Mouse (Mus musculus) kidney, adult 11 months (tissue): ENCODE data around the gene Marc1.

Experiments used
- DNase-seq: peaks from one replicate; pipeline ENCODE4 v3.0.0; 2022

The Marc1 gene

DNA sequence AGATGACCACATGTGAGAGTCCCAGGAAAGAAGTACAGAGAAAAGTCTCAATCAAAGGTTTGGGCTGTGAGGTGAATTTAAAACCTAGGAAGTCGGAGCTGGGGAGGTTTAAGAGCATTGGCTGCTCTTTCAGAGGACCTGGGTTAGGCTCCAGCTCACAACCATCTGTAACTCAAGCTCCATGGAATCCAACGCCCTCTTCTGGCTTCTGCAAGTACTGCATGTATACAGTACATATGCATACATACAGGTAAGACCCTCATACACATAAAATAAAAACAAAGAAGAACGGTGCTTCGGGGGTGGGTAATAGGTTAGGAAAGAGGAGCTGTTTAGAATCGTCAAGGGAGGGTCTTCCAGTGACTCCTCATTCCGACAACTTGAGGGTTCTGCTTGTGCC, 6.7 kb upstream of the Marc1 start:
- no peak for DNase-seq

DNA sequence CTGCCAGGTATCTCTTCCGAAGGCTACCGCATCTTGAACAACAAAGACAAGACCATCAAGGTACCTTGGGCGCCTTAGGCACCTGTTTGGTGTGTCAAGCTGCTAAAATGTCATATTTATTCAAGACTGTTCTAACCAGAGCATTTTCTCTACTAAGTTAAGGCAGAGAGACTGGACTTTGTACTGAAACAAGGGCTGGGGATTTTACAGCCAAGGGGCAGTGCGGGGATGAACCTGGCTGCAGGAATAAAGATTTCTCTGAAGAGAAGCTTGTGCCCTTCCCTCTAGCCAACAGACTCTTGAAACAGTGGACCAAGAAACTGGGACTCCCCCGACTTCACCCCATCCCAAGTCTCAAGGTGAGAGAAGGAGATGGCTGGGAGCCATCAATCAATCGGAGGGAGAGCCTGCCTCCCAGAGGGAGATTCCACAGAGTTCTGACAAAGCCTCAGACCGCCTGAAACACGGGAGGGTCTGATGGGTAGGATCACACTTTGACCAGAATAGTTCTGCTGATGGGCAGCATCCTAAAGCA, 670 bp upstream of the Marc1 start:
- peak; percentile 53 for DNase-seq

DNA sequence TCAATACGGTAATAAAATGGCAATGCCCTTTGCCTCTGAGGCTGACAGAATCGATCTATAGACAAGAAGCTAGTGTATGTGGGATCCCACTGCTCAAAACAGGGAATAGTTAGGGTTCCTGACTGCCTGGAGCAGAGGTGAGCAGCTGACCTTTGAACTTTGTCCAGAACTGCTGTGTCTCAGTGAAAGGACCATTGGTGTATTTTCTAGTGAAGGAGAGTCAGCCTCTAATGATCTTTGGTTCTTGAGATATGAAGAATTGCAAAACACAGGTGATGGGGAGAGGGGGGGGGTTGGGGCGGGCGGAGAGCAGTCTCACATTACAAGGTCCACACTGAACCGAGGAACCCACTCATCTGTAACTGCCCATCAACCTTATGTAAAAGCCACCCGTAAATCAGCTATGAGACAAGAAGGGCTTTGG, 1.5 kb downstream of the Marc1 start:
- DNase-seq = no peak

DNA sequence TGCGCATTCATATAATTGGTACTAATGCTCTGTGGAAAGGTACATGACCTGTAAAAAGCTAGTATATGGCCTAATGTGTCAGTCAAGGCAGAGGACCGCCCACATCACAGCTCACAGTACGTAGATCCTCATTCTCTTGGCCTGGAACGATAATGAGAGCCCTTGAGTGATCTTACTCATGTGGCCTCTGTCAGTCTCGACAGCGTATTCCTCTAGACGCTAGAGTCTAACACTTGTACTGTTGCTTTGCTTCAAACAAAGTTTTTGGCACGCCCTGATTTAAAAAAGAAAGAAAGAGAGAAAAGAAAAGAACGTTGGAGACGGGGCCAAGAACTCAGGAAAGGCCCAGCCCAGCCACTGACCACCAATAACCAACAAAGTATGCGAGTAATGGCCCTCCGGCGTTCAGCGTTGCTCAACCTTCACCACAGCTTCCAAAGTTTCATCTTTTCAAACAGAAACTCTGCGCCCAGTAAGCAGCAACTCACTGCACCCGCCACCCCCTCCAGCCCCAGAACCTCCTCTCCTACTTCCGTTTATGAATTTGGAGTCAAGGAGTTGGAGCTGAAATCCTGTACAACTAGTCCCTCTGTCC, 2.6 kb downstream of the Marc1 start:
- DNase-seq = no peak

DNA sequence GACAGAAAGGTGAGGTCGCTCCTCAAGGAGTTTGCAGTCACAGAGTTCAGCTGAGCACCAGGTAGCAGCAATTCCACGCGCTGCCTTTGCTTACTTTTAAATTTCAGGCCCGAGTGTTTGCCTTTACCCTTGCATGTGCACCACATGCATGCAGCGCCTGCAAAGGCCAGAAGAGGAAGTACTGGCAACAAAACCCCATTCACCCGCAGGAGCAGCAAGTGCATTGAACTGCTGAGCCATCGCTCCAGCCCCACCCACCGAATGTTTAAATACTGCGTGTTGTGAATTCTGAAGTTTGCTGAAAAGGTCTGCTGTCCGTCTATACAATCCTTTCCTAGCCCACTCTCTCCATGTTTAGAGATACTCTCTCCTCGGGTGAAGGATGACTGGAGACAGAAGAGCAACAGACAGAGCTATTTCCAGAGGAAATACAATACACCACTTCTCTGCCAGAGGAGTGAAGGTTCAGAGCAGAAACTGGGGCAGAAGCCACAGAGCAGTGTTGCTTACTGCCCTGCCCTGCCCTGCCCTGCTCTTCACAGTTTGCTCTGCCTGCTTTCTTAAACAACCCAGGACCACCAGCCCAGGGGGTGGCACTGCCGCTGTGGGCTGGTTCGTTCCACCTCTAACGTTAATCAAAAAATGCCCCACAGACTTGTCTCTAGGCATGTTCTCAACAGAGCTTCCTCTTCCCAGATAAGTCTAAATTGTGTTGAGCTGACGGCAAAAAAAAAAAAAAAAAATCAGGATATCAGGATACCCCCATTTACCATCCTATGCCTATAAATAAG, 3.3 kb downstream of the Marc1 start:
- no peak for DNase-seq

DNA sequence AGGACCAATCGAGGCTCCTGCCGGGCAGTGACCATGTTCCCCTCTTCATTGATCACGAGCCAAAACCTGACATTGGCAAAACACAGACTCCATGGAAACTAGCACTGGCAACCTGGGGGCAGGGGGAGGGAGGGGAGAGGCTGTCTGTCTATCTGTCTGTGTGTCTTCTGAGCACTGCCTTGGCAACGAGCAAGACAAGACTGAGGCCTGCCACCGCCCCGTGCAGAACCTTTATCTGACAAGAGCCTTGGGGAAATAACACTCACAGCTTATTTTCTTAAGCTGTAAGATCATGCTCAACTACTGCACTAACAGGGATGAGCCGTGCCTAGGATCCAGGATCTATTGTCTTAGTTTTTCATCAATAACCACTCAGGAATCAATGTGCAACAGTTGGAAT, 4.0 kb downstream of the Marc1 start:
- DNase-seq = no peak

DNA sequence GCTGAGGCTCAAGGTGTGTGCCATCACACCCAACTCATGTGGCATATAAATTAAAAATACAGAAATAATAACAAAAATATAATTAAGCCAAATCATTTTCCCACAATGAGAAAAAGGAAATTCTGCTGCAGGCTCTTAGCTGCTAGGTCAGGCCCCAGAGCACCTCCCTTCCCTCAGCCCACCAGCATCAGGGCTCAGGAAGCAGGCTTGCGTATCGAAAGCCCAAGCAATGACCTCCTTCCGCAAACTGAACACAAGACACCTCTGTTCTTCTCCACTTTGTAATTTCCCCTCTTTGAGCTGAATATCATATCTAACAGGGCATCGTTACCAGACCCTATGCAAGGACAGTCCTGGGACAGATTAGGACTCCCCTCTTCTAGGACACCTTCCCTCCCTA, 5.4 kb downstream of the Marc1 start:
- no peak for DNase-seq

DNA sequence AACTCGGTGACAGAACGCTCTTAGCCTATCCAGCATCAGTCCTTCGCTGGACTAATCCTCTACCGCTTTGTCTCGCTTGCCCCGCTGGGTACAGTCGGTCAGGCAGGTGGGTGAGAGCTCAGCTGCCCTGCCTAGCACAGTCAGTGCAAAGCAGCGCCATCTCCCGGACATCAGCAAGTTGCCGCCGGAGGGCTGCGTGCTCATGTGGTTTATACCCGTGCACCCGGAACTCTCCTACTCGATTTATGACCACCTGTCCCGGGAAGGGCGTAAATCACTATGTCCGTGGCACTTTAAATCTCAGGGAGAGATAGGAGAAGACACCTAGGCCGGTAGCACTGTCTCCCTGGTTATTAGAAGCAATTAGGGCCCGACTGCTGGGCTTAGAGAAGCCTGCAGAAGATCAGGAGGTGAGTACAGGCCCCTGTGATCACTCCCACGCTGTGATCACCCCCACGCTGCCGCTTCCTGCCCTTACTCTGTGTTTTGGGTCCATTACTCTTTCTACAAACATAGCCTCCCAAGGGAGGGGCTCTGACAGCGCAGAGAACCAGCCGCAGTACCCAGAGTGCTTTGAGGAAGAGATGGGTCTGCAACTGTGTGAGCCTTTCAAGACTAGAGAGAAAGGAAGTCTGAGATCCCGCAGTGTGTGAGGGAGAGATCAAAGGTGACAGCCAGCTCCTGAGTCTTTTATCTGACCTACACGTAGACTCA, 17.8 kb downstream of the Marc1 start:
- DNase-seq = peak; percentile 29

DNA sequence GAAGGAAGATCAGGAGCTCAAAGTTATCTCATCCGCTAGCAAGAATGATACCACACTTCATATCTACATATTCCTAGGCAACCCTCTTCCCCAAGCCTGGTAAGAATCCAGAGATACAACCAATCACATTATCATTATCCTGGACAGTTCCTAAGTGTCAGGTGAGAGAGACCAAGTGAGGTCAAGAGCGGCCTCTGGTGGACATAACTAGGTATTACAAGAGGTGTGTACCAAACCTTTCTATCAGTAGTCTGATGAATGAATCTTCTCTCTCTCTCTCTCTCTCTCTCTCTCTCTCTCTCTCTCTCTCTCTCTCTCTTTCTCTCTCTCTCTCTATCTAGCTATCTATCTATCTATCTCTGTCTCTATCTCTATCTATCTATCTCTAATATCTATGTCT, 20.0 kb downstream of the Marc1 start:
- DNase-seq = no peak

DNA sequence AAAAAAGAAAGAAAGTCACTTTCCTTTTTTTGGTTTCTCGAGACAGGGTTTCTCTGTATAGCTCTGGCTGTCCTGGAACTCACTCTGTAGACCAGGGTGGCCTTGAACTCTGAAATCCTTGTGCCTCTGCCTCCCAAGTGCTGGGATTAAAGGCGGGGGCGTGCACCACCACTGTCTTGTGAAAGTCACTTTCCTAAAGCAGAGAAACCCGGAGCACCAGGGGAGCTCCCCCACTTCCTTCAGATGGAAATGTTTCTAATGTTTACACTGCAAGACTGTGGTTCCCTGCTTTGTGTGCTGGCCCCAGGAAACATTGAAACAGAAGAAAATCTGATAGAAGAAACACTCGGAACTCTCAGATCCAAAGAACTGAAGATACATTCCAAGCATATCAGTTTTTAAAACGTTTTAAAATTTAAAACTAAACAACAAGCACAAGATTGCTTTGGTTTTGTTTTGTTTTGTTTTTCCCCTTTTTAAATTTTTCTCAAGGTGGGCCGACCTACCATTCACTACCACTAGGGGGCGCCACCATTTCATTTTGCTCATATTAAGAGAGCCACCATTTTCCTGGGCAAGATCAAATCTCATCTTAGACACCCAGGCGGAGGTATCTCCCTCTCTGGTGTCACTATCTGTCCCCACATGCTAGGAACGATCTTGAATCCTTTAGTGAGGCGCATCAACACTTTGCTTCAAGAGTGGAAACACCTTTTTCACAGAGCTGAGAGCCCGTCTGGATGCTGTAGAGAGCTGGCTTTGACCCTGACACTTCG, 24.5 kb downstream of the Marc1 start:
- no peak for DNase-seq

DNA sequence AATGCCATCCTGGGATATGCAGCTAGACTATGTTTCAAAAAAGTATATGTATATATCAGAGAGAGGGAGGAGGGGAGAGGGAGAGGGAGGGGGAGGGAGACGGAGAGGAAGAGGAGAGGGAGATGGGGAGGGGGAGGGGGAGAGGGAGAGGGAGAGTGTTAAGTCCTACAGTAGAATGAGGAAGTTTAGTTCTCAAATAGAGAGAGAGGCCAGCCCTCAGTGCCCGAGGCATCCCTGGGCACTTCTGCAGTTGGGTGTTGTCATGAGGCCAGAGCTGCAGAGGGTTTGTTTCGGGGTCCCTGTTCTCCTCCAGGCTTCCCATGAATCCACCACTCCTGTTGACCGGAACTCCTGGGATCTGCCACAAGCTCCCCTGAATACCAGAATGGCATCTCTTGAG, 27.5 kb downstream of the Marc1 start:
- no peak for DNase-seq

DNA sequence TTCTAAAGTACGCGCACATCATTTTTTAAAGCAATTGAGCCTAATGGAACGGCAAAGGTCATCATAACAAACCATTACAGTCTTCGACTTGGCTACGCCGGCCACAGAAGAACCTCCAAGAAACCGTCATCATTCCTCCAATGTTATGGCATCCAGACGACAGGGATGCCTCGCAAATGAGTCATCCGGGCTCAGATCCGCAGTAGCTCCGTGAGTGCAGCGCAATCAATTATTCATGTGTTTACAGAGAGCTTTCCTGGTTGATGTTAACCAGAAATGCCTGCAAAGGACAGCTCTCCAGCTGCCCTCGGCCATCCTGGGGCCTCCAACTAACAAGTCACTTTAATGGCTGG, 29.0 kb downstream of the Marc1 start:
- DNase-seq = peak; percentile 11

DNA sequence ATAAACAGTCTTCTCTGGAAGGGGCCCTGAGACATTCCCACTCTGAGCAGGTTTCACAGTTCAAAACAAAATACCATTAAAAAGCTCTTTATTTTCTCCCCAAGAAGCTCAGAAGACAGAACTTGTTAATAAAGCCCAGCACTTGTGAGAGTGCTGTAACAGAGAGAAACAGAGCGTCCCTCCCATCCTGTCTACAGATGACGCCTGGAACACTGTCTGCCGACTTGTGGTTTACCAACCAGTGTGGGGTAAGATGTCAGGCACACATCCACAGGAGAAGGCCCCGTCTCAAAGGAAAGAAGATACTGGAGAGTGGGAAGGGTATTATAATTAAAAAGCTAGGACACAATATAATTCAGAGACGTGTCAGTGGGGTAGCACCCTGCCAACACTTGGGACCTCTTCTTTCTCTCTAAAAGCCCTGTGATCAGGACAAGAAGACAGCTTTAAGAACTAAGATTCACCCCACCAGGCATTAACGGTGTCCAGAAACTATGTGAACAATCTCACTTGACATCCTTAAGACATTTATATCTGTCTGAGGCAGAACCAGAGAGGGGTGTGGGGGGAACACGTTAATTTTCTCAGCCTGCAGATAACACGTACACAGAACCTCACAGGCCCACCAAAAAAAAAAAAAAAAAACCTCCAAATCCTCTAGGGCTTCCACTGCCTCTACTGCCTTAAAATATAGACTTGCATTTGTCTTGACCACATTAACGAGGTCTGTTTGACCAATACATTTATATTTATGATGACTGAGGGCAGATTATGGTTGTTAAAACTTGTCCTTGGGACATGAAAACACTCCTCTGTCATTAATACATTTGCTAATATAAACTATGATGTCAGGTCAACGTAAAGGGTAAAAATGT, 29.6 kb downstream of the Marc1 start:
- no peak for DNase-seq

DNA sequence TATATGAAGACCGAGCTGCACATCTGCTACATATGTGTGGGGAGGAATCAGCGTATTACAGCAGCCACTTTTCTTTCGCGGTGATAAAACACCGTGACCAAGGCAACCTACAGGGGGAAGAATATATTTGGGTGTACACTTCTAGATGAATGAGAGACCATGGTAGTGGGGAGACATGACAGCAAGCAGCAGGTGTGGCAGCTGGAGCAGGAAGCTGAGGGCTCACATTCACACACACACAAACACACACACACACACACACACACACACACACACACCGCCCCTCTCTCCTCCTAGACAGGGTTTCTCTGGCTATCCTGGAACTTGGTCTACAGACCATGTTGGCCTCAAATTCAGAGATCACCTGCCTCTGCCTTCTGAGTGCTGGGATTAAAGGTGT, 33.0 kb downstream of the Marc1 start:
- no peak for DNase-seq

DNA sequence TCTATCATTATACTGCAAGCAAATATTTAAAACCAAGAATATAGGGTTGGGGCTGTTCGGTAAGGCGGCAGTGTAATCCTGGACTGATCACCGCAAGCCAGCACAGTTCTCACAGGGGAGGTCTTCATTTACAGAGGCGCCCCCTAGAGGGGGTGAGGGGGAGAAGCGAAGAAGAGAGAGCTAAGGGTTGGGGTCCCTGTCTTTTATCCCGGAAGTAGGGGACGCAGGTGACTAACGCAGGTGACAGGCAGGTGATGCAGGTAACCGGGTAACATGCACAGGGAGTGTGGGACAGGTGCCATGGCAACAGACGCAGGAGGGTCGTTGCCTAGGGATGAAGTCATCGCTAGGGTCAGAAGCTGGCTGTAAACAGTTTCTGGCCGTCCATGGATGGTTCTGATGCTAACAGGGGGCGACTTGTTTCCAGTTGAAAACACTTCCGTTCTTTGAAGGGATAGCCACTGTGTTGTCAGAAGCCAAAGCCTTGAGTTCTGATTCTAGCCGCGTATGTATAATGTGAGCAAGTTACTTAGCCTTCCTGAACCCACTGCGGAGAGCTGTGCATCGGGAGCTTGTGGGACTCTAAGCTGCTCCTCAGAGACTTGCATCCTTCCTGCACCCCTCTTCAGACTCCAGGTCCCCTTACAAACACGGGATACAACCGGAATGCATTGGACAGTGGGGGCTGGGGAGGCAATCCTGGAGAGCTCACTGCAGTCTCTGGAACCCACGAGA, 33.9 kb downstream of the Marc1 start:
- no peak for DNase-seq

DNA sequence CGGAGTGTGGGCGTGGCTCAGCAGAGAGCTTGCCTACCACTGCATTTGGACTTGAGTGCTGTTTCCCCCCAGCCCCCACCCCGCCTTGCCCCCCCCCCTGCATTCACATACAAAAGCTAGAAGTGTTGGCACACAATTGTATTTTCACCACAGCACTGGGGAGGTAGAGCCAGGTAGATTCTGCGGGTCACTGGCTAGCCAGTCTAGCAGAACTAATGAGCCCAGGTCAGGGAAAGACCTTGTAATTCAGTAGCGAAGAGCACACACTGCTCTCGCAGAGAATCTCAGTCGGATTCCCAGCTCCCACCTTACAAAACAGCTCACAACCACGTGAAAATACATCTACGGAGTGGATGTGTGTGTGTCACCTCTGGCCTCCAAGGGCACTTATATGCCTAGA, 35.8 kb downstream of the Marc1 start:
- peak; percentile 21 for DNase-seq

DNA sequence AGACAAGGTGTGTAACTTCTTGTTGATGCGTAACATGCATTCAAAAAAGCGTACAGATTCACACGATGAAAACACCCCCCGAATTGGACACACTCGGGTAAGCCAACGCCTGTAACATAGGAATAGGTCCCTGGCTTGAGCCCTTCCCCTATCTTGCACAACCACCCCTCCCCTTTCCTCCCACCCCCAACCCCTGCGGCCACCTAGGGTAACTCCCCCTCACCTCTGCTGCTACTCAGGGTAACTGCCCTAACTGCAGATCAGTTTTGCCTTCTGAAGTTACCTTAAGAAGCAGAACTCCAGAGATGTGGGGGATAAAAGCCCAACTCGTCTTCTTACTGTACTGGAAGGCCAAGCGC, 39.2 kb downstream of the Marc1 start:
- DNase-seq = no peak

DNA sequence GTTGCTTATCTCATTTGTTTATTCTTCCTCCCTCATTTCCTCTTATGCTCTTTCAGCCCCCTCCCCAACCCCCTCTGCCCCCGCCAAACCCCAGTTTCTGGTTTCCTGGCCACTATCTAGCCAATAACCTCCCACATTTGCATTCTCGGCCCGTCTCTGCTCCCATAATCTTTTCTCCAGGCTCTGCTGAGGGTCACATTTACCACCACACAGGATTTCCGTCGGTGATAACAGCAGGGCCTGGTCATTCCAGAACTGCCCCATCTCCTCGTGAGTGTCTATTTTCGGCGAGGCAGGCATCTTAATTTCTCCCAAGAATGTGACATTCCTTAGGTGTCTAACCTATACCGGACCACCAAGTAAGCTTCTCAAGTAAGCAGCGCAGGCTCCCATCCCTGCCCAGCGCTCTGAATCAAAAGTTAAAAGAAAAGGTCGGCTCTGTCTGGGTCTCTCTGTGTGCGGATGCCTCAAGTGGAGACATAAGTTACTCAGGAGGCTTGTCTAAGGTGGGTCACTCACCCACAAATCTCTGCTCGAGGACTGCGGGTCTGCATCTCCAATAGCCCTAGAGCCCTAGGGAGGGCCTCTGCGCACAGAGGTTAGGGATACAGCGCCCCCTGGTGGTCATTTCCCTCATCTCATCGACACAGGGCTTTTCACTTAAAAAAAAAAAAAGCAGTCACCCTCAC, 39.8 kb downstream of the Marc1 start:
- peak; percentile 45 for DNase-seq

DNA sequence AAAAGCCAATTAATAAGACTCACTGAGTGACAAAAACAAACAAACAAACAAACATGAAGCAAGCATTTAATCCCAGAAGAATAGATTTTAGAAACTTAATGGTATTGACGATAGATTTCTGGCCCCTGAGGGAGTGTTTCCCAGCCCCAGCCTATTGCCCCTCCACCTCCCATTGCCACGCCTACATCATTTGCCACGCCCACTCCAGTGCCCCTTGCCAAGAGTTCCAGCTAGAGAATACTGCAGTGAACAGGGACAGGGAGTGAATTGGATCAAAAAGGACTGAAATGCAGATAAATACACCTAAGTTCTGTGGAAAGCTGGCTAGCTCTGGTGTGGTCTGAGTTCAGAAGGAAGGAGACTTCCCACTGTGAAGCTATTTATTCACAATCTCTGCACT, 47.2 kb downstream of the Marc1 start:
- DNase-seq = no peak

DNA sequence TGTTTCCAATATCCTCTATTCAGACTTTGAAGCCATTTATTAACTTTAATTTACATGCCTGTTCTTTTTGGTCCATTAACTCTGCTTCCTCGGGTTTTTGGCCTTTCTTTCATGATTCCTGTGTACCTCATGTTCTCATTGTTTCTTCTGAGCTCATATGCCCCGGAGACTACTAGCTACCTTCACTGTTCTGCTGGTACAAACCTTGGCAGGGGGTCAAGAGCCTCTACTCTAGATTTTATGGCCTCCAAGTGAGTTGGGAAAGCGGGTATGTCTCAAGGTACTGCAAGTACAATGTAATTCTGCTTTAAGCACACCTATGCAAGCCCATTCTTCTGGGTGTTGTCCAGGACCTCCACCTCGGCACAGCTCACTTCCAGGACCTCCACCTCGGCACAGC, 48.2 kb downstream of the Marc1 start:
- DNase-seq = no peak

DNA sequence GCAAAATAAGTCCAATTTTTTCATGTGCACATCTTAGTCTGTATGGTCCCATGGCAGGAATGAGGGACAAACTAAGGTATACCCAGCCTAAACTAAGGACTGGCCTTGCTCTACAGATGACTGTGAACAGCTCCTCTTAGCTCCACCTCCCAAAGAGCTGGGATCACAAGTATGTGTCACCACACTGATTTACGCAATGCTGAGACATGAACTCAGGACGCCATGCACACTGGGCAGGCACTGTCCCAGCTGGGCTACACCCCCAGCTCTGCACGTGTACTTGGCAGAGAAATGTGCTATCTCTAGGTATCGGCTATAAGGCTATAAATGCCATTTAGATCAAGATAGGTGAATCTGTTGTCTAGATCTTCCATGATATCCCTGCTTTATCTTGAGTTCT, 49.1 kb downstream of the Marc1 start:
- DNase-seq = no peak
